Mouse (Mus musculus) stomach, postnatal 0 days (tissue): ENCODE results near the gene Zbp1. TPM values are rescaled to one million over a fixed set of nuclear protein-coding genes. Genes with fewer than 3 reads are reported as not detected.

Source experiments
- ATAC-seq: fragments of 200-750 bp; cut with Nextera tagmentation; 2 replicates; pipeline ENCODE4 v1.8.0; 2017; ENCODE audit not compliant: low FRiP score, low TSS enrichment
- DNase-seq: peaks from one replicate; pipeline ENCODE4 v3.0.0-alpha.2; 2016; ENCODE audit warnings: low spot score
- H3K27ac ChIP-seq: fragments of 300-500 bp; sonication (generic); replicated peaks from 2 replicates; pipeline ENCODE4 v1.5.1; 2014; ENCODE audit warnings: mild to moderate bottlenecking, control low read depth
- H3K27me3 ChIP-seq: fragments of 300-500 bp; sonication (generic); 2 replicates; pipeline ENCODE4 v1.6.1; 2014; ENCODE audit warnings: low read length; ENCODE audit not compliant: control insufficient read depth, insufficient read depth
- H3K36me3 ChIP-seq: fragments of 300-500 bp; sonication (generic); 2 replicates; pipeline ENCODE4 v1.6.1; 2014; ENCODE audit warnings: low read length, mixed read lengths; ENCODE audit not compliant: control insufficient read depth, insufficient read depth
- H3K4me1 ChIP-seq: fragments of 300-500 bp; sonication (generic); replicated peaks from 2 replicates; pipeline ENCODE4 v1.6.1; 2014; ENCODE audit warnings: antibody characterized with exemption; ENCODE audit not compliant: control insufficient read depth, insufficient read depth
- H3K4me2 ChIP-seq: fragments of 300-500 bp; sonication (generic); replicated peaks from 2 replicates; pipeline ENCODE4 v1.6.1; 2014; ENCODE audit warnings: low read depth, mild to moderate bottlenecking, control low read depth, moderate library complexity
- H3K4me3 ChIP-seq: fragments of 300-500 bp; sonication (generic); 2 replicates; pipeline ENCODE4 v1.5.1; 2014; ENCODE audit warnings: low read depth, low read length, control low read depth
- H3K9ac ChIP-seq: fragments of 300-500 bp; sonication (generic); 2 replicates; pipeline ENCODE4 v1.6.1; 2014; ENCODE audit warnings: mild to moderate bottlenecking, low read length, control low read depth, mixed read lengths
- H3K9me3 ChIP-seq: fragments of 300-500 bp; sonication (generic); 2 replicates; pipeline ENCODE4 v1.6.1; 2016; ENCODE audit warnings: low read length; ENCODE audit not compliant: control insufficient read depth
- CTCF ChIP-seq: IDR thresholded peaks from 2 replicates; pipeline ENCODE4 v1.5.1; 2016; ENCODE audit warnings: antibody characterized with exemption, low read depth, mild to moderate bottlenecking, moderate library complexity
- EP300 ChIP-seq: optimal IDR thresholded peaks from 2 replicates; pipeline ENCODE3; 2016; ENCODE audit warnings: antibody characterized with exemption
- WGBS: fragments of 180-500 bp; shearing (Covaris S2); extraction: QIAGEN DNeasy Blood & Tissue Kit; methylation state at CpG from one replicate; pipeline ENCODE4 v1.1.7; 2014; 5-methylcytosine and 5-hydroxymethylcytosine counted together
- polyA plus RNA-seq: library from polyadenylated mRNA; unstranded; fragments of >200 nt; fragmentation: Nextera tagmentation; extraction: Ambion mirVana; gene quantifications from 2 replicates; pipeline ENCODE4 v1.2.1, GENCODE M21; 2015

Gene Zbp1
- polyA plus RNA-seq, 1 experiment from 2014 or later, result 5.0 TPM

DNA sequence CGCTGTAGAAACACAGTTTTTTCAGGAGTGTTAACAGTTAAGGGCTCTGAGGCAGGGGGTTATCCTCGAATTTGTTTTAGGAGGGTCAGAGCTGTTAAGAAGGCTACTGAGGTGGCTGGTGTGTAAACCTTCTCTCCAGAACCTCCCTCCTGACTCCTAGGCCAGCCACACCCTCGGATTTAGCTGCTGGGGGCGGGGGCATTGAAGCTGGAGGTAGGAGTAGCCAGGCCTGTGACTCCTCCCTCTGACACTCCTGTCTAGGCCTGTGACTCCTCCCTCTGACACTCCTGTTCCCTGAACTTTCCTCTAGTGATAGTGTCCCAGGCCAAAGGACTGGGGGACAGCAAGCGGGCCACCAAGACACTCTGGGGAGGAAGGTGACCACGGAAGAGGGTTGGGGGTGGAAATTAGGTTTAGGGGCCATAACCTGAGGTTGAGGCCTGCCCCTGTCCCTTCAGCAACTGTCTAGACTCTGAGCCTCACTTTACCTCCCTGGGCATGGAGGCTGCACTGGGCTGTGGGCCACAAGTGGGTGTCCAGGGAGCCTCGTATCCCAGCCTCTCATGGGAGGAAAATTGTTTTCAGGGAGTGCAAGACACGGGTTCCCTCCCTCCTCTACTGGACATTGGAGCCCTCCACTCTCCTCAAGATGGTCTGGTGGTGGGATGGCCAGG lies 31.4 kb downstream of the Zbp1 start:
- H3K9me3 ChIP-seq, result no peaks in the 10 kb centered on the region
- ATAC-seq (peak; percentile 86), DNase-seq (peak; percentile 76)
- H3K4me1 ChIP-seq, result no peaks in the 10 kb centered on the region
- WGBS, result 38% methylated on average over 8 of the region's 8 CpGs
- TF ChIP-seq CTCF, result no peak
- no peak for TF ChIP-seq EP300
- H3K27me3 ChIP-seq, result no peaks in the 10 kb centered on the region
- H3K36me3 ChIP-seq, result no peaks in the 10 kb centered on the region
- H3K4me2 ChIP-seq, result no peak overlapping the region
- H3K9ac ChIP-seq, result no peak overlapping the region
- H3K27ac ChIP-seq, result no peak overlapping the region
- no peak overlapping the region for H3K4me3 ChIP-seq

DNA sequence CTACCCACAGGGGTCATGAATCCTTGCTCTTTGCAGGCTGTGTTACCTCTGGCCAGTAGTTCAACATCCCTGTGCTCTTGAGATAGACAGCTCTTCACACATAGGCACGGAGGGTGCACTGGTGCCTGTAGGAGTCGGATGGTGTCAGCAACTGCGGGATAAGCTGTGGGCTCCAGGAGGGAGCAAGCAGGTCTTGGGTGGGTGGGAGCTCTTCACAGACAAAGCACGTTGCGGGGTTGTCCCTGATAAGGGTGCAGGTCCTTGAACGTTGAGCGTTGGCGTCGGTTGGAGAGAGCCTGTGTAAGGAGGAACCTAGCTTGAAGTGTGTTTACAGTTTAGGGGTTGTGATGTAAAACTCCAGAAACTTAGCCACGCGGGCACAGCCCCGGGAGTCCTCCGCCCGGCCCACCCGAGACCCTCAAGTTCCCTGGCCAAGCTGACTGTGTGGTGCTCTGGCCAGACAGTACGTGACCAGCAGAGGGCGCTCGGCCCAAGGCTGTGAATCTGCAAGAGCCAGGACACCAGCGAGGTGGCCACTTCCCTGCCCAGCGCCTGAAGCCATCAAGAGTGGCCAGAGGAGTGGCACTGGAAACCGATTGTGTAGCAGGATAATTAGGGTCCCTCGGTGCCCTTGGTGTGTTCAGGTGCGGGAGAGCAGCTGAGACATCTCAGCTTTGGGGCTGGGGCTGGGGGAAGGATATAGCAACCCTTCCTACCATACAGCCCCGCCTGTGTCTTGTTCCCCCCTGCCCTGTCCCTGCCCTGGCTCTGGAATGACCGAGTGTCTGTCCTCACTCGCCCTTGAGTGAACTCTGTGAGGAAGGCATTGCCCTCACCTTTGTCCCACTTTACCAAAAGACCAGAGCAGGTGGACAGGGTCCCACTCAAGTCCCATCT lies 32.4 kb downstream of the Zbp1 start:
- 26% methylated on average over 26 of the region's 26 CpGs for WGBS
- Histone ChIP-seq H3K27me3 (no peaks in the 10 kb centered on the region), H3K36me3 (no peaks in the 10 kb centered on the region), H3K4me2 (no peak overlapping the region), H3K4me3 (no peak overlapping the region), H3K9ac (no peak overlapping the region), H3K27ac (no peak overlapping the region), H3K9me3 (no peaks in the 10 kb centered on the region), H3K4me1 (no peaks in the 10 kb centered on the region)
- ATAC-seq (peak; percentile 72), DNase-seq (peak; percentile 87)
- TF ChIP-seq CTCF, result peak; percentile 99
- no peak for TF ChIP-seq EP300

DNA sequence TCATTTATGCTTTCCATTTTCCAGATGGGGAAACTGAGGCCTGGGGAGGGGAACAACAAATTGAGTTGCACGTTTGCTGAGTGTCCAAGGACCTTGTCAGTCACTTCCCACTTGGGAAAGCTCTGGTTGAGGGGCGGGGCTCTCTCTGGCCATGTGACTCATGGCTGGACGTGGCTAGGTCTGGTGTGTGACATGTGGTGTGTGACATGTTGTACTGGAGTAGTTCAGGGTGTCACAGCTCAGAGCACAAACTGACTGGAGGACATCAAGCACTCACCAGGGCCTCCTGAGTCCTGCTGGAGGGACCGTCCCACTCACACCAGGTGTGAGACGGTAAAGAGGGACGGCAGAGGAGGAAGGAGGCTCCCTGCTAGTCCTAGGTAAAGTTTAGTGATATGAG lies 33.4 kb downstream of the Zbp1 start:
- no peak for DNase-seq
- Histone ChIP-seq H3K9me3 (no peaks in the 10 kb centered on the region), H3K4me1 (no peaks in the 10 kb centered on the region), H3K27me3 (no peaks in the 10 kb centered on the region), H3K4me3 (no peak overlapping the region), H3K9ac (no peak overlapping the region), H3K36me3 (no peaks in the 10 kb centered on the region), H3K27ac (no peak overlapping the region), H3K4me2 (no peak overlapping the region)
- 64% methylated on average over 6 of the region's 6 CpGs for WGBS
- no peak for TF ChIP-seq CTCF
- no peak for TF ChIP-seq EP300
- ATAC-seq, result no peak

DNA sequence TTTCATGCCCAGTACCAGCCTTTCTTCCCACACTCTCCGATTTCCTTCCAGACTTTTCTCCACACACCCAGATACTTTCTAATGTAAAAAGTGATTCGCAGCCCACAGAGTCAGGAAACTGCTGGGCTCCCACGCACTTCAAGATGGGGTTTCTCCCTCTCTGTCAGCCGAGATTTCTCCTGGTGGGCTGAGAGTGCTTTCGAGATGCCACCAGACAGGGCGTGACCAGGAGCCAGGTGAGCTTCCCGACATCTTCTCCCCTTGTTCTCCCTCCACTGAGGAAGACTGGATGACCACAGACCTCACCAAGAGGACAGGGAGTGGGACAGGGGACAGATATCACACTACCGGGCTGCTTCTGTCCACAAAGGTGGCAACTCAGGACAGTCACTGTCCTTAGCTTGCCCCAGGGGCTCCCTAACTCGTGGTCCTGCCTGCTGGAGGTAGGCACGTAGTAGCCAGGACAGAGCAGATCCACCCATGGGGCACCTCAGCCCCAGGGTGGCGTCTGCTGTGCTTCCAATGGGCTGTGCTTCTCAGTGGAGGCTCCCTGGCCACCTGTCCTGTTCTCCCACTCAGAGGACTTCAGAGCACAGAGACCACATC lies 34.1 kb downstream of the Zbp1 start:
- no peak overlapping the region for H3K9ac ChIP-seq
- no peak for DNase-seq
- TF ChIP-seq CTCF (no peak), EP300 (no peak)
- no peaks in the 10 kb centered on the region for H3K4me1 ChIP-seq
- WGBS, result 55% methylated on average over 11 of the region's 11 CpGs
- H3K27ac ChIP-seq, result no peak overlapping the region
- no peak for ATAC-seq
- H3K4me2 ChIP-seq, result no peak overlapping the region
- H3K9me3 ChIP-seq, result no peaks in the 10 kb centered on the region
- no peak overlapping the region for H3K4me3 ChIP-seq
- H3K36me3 ChIP-seq, result no peaks in the 10 kb centered on the region
- no peaks in the 10 kb centered on the region for H3K27me3 ChIP-seq

DNA sequence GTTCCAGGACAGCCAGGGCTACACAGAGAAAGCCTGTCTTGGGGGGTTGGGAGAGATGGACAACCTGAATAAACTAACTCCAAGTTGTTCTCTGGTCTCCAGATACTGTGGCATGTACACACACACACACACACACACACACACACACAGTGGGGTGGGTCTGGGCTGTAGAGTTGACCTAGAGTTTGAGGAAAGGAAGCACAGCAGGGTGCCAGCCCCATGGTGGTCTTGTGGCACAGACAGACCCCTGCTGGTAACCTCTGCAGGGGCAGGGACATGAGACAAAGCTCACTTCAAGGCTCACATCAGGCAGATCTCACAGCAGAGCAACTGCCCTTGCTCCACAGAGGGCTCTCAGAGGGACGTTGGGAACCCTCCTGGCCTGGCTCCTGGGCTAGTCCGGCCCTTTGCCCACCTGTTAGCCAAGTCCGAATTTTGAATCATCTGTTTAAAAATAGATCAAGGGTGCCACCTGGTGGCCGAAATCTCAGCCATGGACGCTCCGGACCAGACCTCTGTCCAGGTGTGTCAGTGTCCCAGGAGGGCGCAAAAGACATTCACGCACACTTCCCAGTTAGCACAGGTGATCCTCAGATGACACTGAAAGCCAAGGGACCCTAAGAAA lies 34.8 kb downstream of the Zbp1 start:
- peak; percentile 19; the same call in 1 of the 2 replicates for ATAC-seq

More for the DNA sequence above, 34.8 kb downstream of the Zbp1 start:
- WGBS, result 2% methylated on average over 8 of the region's 8 CpGs
- no peaks in the 10 kb centered on the region for H3K9me3 ChIP-seq
- H3K27ac ChIP-seq, result no peak overlapping the region
- TF ChIP-seq EP300 (no peak), CTCF (peak; percentile 83)
- H3K4me1 ChIP-seq, result no peaks in the 10 kb centered on the region
- H3K36me3 ChIP-seq, result no peaks in the 10 kb centered on the region
- no peak overlapping the region for H3K4me2 ChIP-seq
- H3K4me3 ChIP-seq, result no peak overlapping the region
- peak; percentile 75 for DNase-seq
- H3K27me3 ChIP-seq, result no peaks in the 10 kb centered on the region
- no peak overlapping the region for H3K9ac ChIP-seq
